In the genomic region with DNA sequence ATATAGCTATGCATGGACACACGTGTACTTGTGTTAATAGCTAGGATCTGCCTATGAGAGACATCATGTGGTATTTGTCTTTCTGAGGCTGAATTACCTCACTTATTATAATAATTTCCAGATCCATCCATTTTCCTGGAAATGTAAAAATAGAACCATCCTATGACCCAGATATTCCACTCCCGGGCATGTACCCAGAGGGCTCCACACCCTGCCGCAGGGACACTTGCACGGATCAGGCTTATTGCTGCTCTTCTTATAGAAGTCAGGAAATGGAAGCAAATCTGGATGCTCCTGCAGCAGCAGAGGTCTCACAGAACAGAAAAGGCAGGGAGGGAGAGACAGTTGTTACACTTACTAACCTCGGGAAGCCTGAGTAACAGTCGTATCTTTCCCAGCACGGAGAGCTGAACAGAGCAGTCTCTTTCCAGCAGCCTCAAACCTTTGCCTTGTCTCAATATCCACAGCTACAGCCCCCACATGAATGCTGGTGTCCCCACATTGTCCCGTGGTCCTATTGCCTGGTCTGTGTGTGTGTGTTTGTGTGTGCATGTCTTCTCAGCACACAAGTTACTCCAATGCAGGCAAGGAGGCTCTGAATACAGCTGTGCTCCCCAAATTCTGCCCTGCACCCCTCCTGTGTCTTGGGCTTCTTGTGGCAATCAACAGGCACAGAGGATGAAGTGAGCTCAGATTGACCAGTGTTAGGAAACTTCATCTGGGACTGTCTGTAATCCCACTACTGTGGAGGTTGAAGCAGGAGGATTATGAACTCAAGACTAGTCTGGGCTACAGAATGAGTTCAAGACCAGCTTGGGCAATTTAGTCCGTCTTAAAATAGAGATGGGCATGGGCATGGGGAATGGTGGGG, we compare ENCODE assay signal across 9 mouse cellular contexts. TPM values are rescaled to one million over a fixed set of nuclear protein-coding genes. Genes with fewer than 3 reads are reported as not detected.
A peak's percentile ranks its signal among the peaks of the same experiment; 100 is the strongest.
DNase-seq lines count a peak whose midpoint lies in the region; ATAC-seq and TF ChIP-seq lines count a peak whose summit lies in the region.
"Had no signal": no experiment of that assay in that cellular context is flagged by ENCODE, and none has a peak within 500 bp of the region (broad histone marks: within the 10 kb centered on the region; RNA-seq: fewer than 3 reads in every experiment).

No protein-coding gene starts in this region.

- H3K4me1 ChIP-seq in liver, embryonic 11.5 days (replicated peaks; ENCODE audit: control insufficient read depth, insufficient read depth, low read length), result 0 out of 2 replicates have a peak, but pooled peaks cover 3% of the 10 kb centered on the region
- peaks cover 46% of the 10 kb centered on the region for H3K4me1 ChIP-seq in forebrain, embryonic 13.5 days
- H3K4me1 ChIP-seq in hindbrain, postnatal 0 days (ENCODE audit: insufficient read depth, low read length), result peaks cover 24% of the 10 kb centered on the region; the same call in 1 of the 2 replicates

- WGBS in liver, embryonic 11.5 days, result 55% methylated on average over 9 of the region's 9 CpGs
- WGBS in forebrain, embryonic 13.5 days, result 65% methylated on average over 9 of the region's 9 CpGs
- WGBS in hindbrain, postnatal 0 days, result 49% methylated on average over 9 of the region's 9 CpGs

- no peak for TF ChIP-seq CTCF in hindbrain, postnatal 0 days (IDR thresholded peaks at IDR 0.05; ENCODE audit: low read depth)

- DNase-seq in liver, embryonic 11.5 days (ENCODE audit: low spot score), result no peak
- no peak for DNase-seq in liver
- no peak for DNase-seq in hindbrain, postnatal 0 days (ENCODE audit: low spot score)
- peak; percentile 67 for DNase-seq in skeletal muscle tissue, adult 2 months (ENCODE audit: low read depth, low spot score)
- no peak for DNase-seq in urinary bladder, postnatal 25 days (ENCODE audit: low spot score)
- DNase-seq in frontal cortex, postnatal 10 days (ENCODE audit: low spot score in 2 of 2), result no peak
- no peak for DNase-seq in cerebellum, adult 11-12 months

- H3K27me3 ChIP-seq in liver, embryonic 11.5 days (replicated peaks; ENCODE audit: control insufficient read depth, insufficient read depth, low read length), result peaks cover 9% of the 10 kb centered on the region
- H3K27me3 ChIP-seq in forebrain, embryonic 13.5 days, result no peaks in the 10 kb centered on the region
- no peaks in the 10 kb centered on the region for H3K27me3 ChIP-seq in hindbrain, postnatal 0 days (ENCODE audit: insufficient read depth, low read length)

- no peak overlapping the region; the same call in 1 of the 2 replicates for H3K4me2 ChIP-seq in liver, embryonic 11.5 days
- H3K4me2 ChIP-seq in forebrain, embryonic 13.5 days, result peak overlapping the region; percentile 66; the same call in 1 of the 2 replicates
- peak overlapping the region; percentile 56 for H3K4me2 ChIP-seq in hindbrain, postnatal 0 days (ENCODE audit: low read depth, low read length)

- H3K4me3 ChIP-seq in liver, embryonic 11.5 days (ENCODE audit: low read depth, low read length), result no peak overlapping the region
- no peak overlapping the region for H3K4me3 ChIP-seq in forebrain, embryonic 13.5 days
- H3K4me3 ChIP-seq in hindbrain, postnatal 0 days (ENCODE audit: low read length), result no peak overlapping the region

- no peak for ATAC-seq in liver, embryonic 11.5 days (replicated peaks; ENCODE audit: low FRiP score)
- no peak for ATAC-seq in forebrain, embryonic 13.5 days
- ATAC-seq in hindbrain, postnatal 0 days, result no peak

- H3K27ac ChIP-seq in liver, embryonic 11.5 days (ENCODE audit: low read depth, low read length), result peak overlapping the region; percentile 57; the same call in 1 of the 2 replicates
- H3K27ac ChIP-seq in forebrain, embryonic 13.5 days, result peak overlapping the region; percentile 94
- peak overlapping the region; percentile 93 for H3K27ac ChIP-seq in hindbrain, postnatal 0 days

- no peaks in the 10 kb centered on the region for H3K9me3 ChIP-seq in liver, embryonic 11.5 days (ENCODE audit: control insufficient read depth, low read length)
- H3K9me3 ChIP-seq in forebrain, embryonic 13.5 days (replicated peaks), result no peaks in the 10 kb centered on the region
- no peaks in the 10 kb centered on the region for H3K9me3 ChIP-seq in hindbrain, postnatal 0 days (ENCODE audit: low read length)

- no peak overlapping the region for H3K9ac ChIP-seq in liver, embryonic 11.5 days (ENCODE audit: low read depth, low read length)
- H3K9ac ChIP-seq in forebrain, embryonic 13.5 days, result no peak overlapping the region
- H3K9ac ChIP-seq in hindbrain, postnatal 0 days (replicated peaks; ENCODE audit: low read length), result peak overlapping the region; percentile 28; the same call in 1 of the 2 replicates

- H3K36me3 ChIP-seq in liver, embryonic 11.5 days (ENCODE audit: control insufficient read depth, insufficient read depth, low read length), result no peaks in the 10 kb centered on the region
- H3K36me3 ChIP-seq in forebrain, embryonic 13.5 days (ENCODE audit: poor library complexity, severe bottlenecking), result no peaks in the 10 kb centered on the region
- no peaks in the 10 kb centered on the region for H3K36me3 ChIP-seq in hindbrain, postnatal 0 days (ENCODE audit: insufficient read depth, low read length)

RNA-seq across cellular contexts. Expression of gene Apol7a, which starts 33.0 kb away (rescaled TPM):
- polyA plus RNA-seq in liver, embryonic 11.5 days (2014; fragmentation: Nextera tagmentation; extraction: Ambion mirVana), result not detected in 2 replicates
- polyA plus RNA-seq in forebrain, embryonic 13.5 days (2015; fragmentation: Nextera tagmentation; extraction: Ambion mirVana), result not detected in 2 replicates
- total RNA-seq in hindbrain, postnatal 0 days (2014; rRNA removed), result not detected in 2 replicates
- polyA plus RNA-seq in hindbrain, postnatal 0 days (2015; fragmentation: Nextera tagmentation; extraction: Ambion mirVana), result not detected in 2 replicates

RNA-seq across cellular contexts. Expression of gene Apol9a, which starts 45.0 kb away (rescaled TPM):
- not detected in 2 replicates for polyA plus RNA-seq in liver, embryonic 11.5 days (2014; fragmentation: Nextera tagmentation; extraction: Ambion mirVana)
- not detected in 2 replicates for polyA plus RNA-seq in forebrain, embryonic 13.5 days (2015; fragmentation: Nextera tagmentation; extraction: Ambion mirVana)
- total RNA-seq in hindbrain, postnatal 0 days (2014; rRNA removed), result 0.43 and 7.8 TPM in 2 replicates
- polyA plus RNA-seq in hindbrain, postnatal 0 days (2015; fragmentation: Nextera tagmentation; extraction: Ambion mirVana), result 1.0 and 1.2 TPM in 2 replicates
- total RNA-seq: left cerebral cortex, postnatal 25 days had no signal

RNA-seq across cellular contexts. Expression of gene Rbfox2, which starts 59.1 kb away (rescaled TPM):
- polyA plus RNA-seq in liver, embryonic 11.5 days (2014; fragmentation: Nextera tagmentation; extraction: Ambion mirVana), result 24.3 and 26.6 TPM in 2 replicates
- polyA plus RNA-seq in forebrain, embryonic 13.5 days (2015; fragmentation: Nextera tagmentation; extraction: Ambion mirVana), result 116 and 122 TPM in 2 replicates
- 294 and 339 TPM in 2 replicates for total RNA-seq in hindbrain, postnatal 0 days (2014; rRNA removed)
- 84.1 and 91.9 TPM in 2 replicates for polyA plus RNA-seq in hindbrain, postnatal 0 days (2015; fragmentation: Nextera tagmentation; extraction: Ambion mirVana)
